Mouse (Mus musculus): ENCODE measurements at regions not wholly inside any gene's neighbourhood (a gene's known extent, or its start where the extent isn't known, plus 50 kb on each side); places are given as distances from the start of the nearest gene placed in this dataset.

GRCm38 (mm10) chr16:7728186-7728585 is 696.8 kb downstream of the Tmem114 start:
- 82% methylated on average over 2 of the region's 2 CpGs for WGBS
- H3K27me3 ChIP-seq = no peaks in the 10 kb centered on the region
- H3K4me3 ChIP-seq (replicated peaks) = no peak overlapping the region
- H3K36me3 ChIP-seq = no peaks in the 10 kb centered on the region
- no peak overlapping the region for H3K27ac ChIP-seq
- H3K4me1 ChIP-seq = no peaks in the 10 kb centered on the region
- no peaks in the 10 kb centered on the region for H3K9me3 ChIP-seq (replicated peaks)
- no peak overlapping the region for H3K9ac ChIP-seq
- no peak overlapping the region for H3K4me2 ChIP-seq
- no peak for ATAC-seq (replicated peaks; ENCODE audit: low FRiP score)

- no peak overlapping the region for H3K9ac ChIP-seq
- H3K4me2 ChIP-seq = no peak overlapping the region
- no peaks in the 10 kb centered on the region for H3K4me1 ChIP-seq
- ATAC-seq (replicated peaks; ENCODE audit: low FRiP score) = no peak
- H3K4me3 ChIP-seq (replicated peaks) = no peak overlapping the region
- 50% methylated on average over 1 of the region's 1 CpGs for WGBS
- no peaks in the 10 kb centered on the region for H3K9me3 ChIP-seq (replicated peaks)
- no peaks in the 10 kb centered on the region for H3K27me3 ChIP-seq
- no peak overlapping the region for H3K27ac ChIP-seq
- H3K36me3 ChIP-seq = no peaks in the 10 kb centered on the region
Measured at GRCm38 (mm10) chr16:7725225-7725624, 699.7 kb downstream of the Tmem114 start.

GRCm38 (mm10) chr16:7701471-7701870 is 723.5 kb downstream of the Tmem114 start:
- Histone ChIP-seq H3K27ac (no peak overlapping the region), H3K4me1 (no peaks in the 10 kb centered on the region), H3K9me3 (replicated peaks) (no peaks in the 10 kb centered on the region), H3K4me3 (replicated peaks) (no peak overlapping the region), H3K4me2 (no peak overlapping the region), H3K27me3 (no peaks in the 10 kb centered on the region), H3K9ac (no peak overlapping the region), H3K36me3 (no peaks in the 10 kb centered on the region)
- ATAC-seq (replicated peaks; ENCODE audit: low FRiP score) = no peak
- 55% methylated on average over 4 of the region's 4 CpGs for WGBS

- no peaks in the 10 kb centered on the region for H3K27me3 ChIP-seq
- H3K27ac ChIP-seq = no peak overlapping the region
- no peak overlapping the region for H3K4me2 ChIP-seq
- H3K9ac ChIP-seq = no peak overlapping the region
- no peaks in the 10 kb centered on the region for H3K9me3 ChIP-seq (replicated peaks)
- ATAC-seq (replicated peaks; ENCODE audit: low FRiP score) = no peak
- H3K4me1 ChIP-seq = no peaks in the 10 kb centered on the region
- no peaks in the 10 kb centered on the region for H3K36me3 ChIP-seq
- H3K4me3 ChIP-seq (replicated peaks) = no peak overlapping the region
Measured at GRCm38 (mm10) chr16:7685484-7685883, 739.5 kb downstream of the Tmem114 start.

GRCm38 (mm10) chr16:7666096-7666495 is 758.8 kb downstream of the Tmem114 start:
- no peak overlapping the region for H3K4me3 ChIP-seq (replicated peaks)
- no peaks in the 10 kb centered on the region for H3K27me3 ChIP-seq
- WGBS = 9% methylated on average over 2 of the region's 2 CpGs
- peak; percentile 40; the same call in 1 of the 2 replicates for ATAC-seq (replicated peaks; ENCODE audit: low FRiP score)
- no peaks in the 10 kb centered on the region for H3K4me1 ChIP-seq
- no peaks in the 10 kb centered on the region for H3K36me3 ChIP-seq
- H3K9me3 ChIP-seq (replicated peaks) = no peaks in the 10 kb centered on the region
- no peak overlapping the region for H3K4me2 ChIP-seq
- H3K27ac ChIP-seq = peak overlapping the region; percentile 56
- H3K9ac ChIP-seq = no peak overlapping the region

GRCm38 (mm10) chr16:7658133-7658532 is 766.8 kb downstream of the Tmem114 start:
- no peak for ATAC-seq (replicated peaks; ENCODE audit: low FRiP score)
- WGBS = 46% methylated on average over 9 of the region's 9 CpGs

GRCm38 (mm10) chr16:7654451-7654850 is 770.5 kb downstream of the Tmem114 start:
- 88% methylated on average over 6 of the region's 6 CpGs for WGBS
- Histone ChIP-seq H3K36me3 (no peaks in the 10 kb centered on the region), H3K9ac (no peak overlapping the region), H3K9me3 (replicated peaks) (no peaks in the 10 kb centered on the region), H3K4me1 (no peaks in the 10 kb centered on the region), H3K27me3 (no peaks in the 10 kb centered on the region), H3K27ac (no peak overlapping the region), H3K4me3 (replicated peaks) (no peak overlapping the region), H3K4me2 (no peak overlapping the region)
- no peak for ATAC-seq (replicated peaks; ENCODE audit: low FRiP score)

More at GRCm38 (mm10) chr16:7658133-7658532, 766.8 kb downstream of the Tmem114 start:
- H3K4me1 ChIP-seq = no peaks in the 10 kb centered on the region
- no peaks in the 10 kb centered on the region for H3K27me3 ChIP-seq
- no peak overlapping the region for H3K4me3 ChIP-seq (replicated peaks)
- no peak overlapping the region for H3K9ac ChIP-seq
- H3K36me3 ChIP-seq = no peaks in the 10 kb centered on the region
- H3K4me2 ChIP-seq = no peak overlapping the region
- H3K27ac ChIP-seq = no peak overlapping the region
- H3K9me3 ChIP-seq (replicated peaks) = no peaks in the 10 kb centered on the region

- no peak overlapping the region for H3K4me3 ChIP-seq (replicated peaks)
- no peak for ATAC-seq (replicated peaks; ENCODE audit: low FRiP score)
- no peak overlapping the region for H3K4me2 ChIP-seq
- no peak overlapping the region for H3K9ac ChIP-seq
- no peaks in the 10 kb centered on the region for H3K27me3 ChIP-seq
- no peaks in the 10 kb centered on the region for H3K4me1 ChIP-seq
- no peaks in the 10 kb centered on the region for H3K9me3 ChIP-seq (replicated peaks)
- no peak overlapping the region for H3K27ac ChIP-seq
- no peaks in the 10 kb centered on the region for H3K36me3 ChIP-seq
- 72% methylated on average over 1 of the region's 1 CpGs for WGBS
Measured at GRCm38 (mm10) chr16:7649771-7650170, 775.2 kb downstream of the Tmem114 start.

- Histone ChIP-seq H3K27me3 (no peaks in the 10 kb centered on the region), H3K36me3 (no peaks in the 10 kb centered on the region), H3K4me2 (no peak overlapping the region), H3K27ac (peak overlapping the region; percentile 58), H3K4me1 (no peaks in the 10 kb centered on the region), H3K9me3 (replicated peaks) (no peaks in the 10 kb centered on the region), H3K4me3 (replicated peaks) (no peak overlapping the region), H3K9ac (no peak overlapping the region)
- ATAC-seq (replicated peaks; ENCODE audit: low FRiP score) = peak; percentile 69
Measured at GRCm38 (mm10) chr16:7647275-7647926, 777.5 kb downstream of the Tmem114 start.

GRCm38 (mm10) chr16:7644363-7644762 is 780.6 kb downstream of the Tmem114 start:
- H3K36me3 ChIP-seq = no peaks in the 10 kb centered on the region
- H3K27me3 ChIP-seq = no peaks in the 10 kb centered on the region
- H3K4me1 ChIP-seq = no peaks in the 10 kb centered on the region
- no peak overlapping the region for H3K4me2 ChIP-seq
- H3K9me3 ChIP-seq (replicated peaks) = no peaks in the 10 kb centered on the region
- no peak overlapping the region for H3K9ac ChIP-seq
- no peak overlapping the region for H3K4me3 ChIP-seq (replicated peaks)
- ATAC-seq (replicated peaks; ENCODE audit: low FRiP score) = no peak
- no peak overlapping the region for H3K27ac ChIP-seq

- 79% methylated on average over 15 of the region's 15 CpGs for WGBS
- no peak for ATAC-seq (replicated peaks; ENCODE audit: low FRiP score)
Measured at GRCm38 (mm10) chr16:7638955-7639755, 785.8 kb downstream of the Tmem114 start.

GRCm38 (mm10) chr16:7637993-7638392 is 786.9 kb downstream of the Tmem114 start:
- H3K27ac ChIP-seq = no peak overlapping the region
- no peaks in the 10 kb centered on the region for H3K4me1 ChIP-seq
- ATAC-seq (replicated peaks; ENCODE audit: low FRiP score) = no peak
- H3K4me2 ChIP-seq = no peak overlapping the region
- no peak overlapping the region for H3K9ac ChIP-seq
- no peaks in the 10 kb centered on the region for H3K9me3 ChIP-seq (replicated peaks)
- H3K36me3 ChIP-seq = no peaks in the 10 kb centered on the region
- no peaks in the 10 kb centered on the region for H3K27me3 ChIP-seq
- no peak overlapping the region for H3K4me3 ChIP-seq (replicated peaks)

More at GRCm38 (mm10) chr16:7638955-7639755, 785.8 kb downstream of the Tmem114 start:
- Histone ChIP-seq H3K27ac (no peak overlapping the region), H3K4me2 (no peak overlapping the region), H3K27me3 (no peaks in the 10 kb centered on the region), H3K9ac (no peak overlapping the region), H3K4me3 (replicated peaks) (no peak overlapping the region), H3K36me3 (no peaks in the 10 kb centered on the region), H3K9me3 (replicated peaks) (no peaks in the 10 kb centered on the region), H3K4me1 (no peaks in the 10 kb centered on the region)
